Mouse (Mus musculus) splenic B cell, adult 2 months (primary cell): Measurements from ENCODE around the gene Ddx21.
"Not testable (repeated sequence)": the region's sequence is repeated elsewhere in the genome, so short reads cannot be mapped to it uniquely, and the experiment has no call there.

Experiments
- DNase-seq: peaks from one replicate; pipeline ENCODE4 v3.0.0-alpha.2; 2011; ENCODE audit warnings: low read depth, low spot score
- H3K27me3 ChIP-seq: 2 replicates; pipeline ENCODE4 v1.6.1; 2012; ENCODE audit warnings: mild to moderate bottlenecking, low read length, moderate library complexity, mixed read lengths; ENCODE audit not compliant: control insufficient read depth, poor library complexity, insufficient read depth, severe bottlenecking
- H3K36me3 ChIP-seq: 2 replicates; pipeline ENCODE4 v1.6.1; 2012; ENCODE audit warnings: mild to moderate bottlenecking, low read length, moderate library complexity, mixed read lengths; ENCODE audit not compliant: control insufficient read depth, poor library complexity, insufficient read depth, severe bottlenecking

Gene Ddx21

DNA sequence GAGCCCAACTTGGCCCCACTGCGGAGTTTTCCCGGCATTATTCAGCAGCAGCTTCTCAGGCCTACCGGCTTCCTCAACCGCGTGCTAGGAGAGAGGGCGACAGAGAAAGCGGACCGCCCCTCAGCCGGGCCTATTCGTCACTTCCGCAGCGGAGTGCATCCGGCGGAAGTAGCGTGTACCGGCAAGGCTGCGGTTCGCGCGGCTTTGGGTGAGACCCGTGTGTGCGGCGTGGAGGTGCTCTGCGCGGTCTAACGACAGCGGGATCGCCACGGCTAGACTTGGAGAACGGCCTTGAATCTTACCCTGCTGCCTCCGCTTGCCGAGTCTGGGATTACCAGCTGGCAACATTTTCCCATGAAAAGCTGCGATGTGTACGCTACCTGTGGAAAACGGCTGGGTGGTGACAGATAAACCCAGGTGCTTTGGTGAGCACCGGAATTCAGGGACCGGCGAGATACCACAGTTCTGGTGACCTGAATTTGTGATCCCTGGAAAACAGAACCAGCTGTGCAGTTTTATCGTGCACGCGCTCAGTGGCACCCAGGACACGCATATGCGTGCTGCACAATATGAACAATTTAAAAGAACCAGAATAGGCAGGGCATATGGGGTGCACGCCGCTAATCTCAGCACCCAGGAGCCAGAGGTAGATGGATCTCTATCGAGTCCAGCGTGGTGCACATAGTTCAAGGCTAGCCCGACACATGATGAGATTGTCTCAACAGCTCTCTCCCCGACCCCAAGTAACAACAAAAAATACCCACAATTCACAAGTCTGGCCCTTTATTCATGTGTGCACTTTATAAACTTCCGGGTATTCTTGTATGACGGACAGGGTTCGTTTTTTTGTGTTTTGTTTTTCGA is at the start of gene Ddx21:
Ddx21 (minus strand) TSS at position 105 of the 864 bp plus-strand sequence.
- no peaks in the 10 kb centered on the region for H3K27me3 ChIP-seq
- peak; percentile 93 for DNase-seq
- H3K36me3 ChIP-seq = peaks cover 10% of the 10 kb centered on the region; the same call in 1 of the 2 replicates

DNA sequence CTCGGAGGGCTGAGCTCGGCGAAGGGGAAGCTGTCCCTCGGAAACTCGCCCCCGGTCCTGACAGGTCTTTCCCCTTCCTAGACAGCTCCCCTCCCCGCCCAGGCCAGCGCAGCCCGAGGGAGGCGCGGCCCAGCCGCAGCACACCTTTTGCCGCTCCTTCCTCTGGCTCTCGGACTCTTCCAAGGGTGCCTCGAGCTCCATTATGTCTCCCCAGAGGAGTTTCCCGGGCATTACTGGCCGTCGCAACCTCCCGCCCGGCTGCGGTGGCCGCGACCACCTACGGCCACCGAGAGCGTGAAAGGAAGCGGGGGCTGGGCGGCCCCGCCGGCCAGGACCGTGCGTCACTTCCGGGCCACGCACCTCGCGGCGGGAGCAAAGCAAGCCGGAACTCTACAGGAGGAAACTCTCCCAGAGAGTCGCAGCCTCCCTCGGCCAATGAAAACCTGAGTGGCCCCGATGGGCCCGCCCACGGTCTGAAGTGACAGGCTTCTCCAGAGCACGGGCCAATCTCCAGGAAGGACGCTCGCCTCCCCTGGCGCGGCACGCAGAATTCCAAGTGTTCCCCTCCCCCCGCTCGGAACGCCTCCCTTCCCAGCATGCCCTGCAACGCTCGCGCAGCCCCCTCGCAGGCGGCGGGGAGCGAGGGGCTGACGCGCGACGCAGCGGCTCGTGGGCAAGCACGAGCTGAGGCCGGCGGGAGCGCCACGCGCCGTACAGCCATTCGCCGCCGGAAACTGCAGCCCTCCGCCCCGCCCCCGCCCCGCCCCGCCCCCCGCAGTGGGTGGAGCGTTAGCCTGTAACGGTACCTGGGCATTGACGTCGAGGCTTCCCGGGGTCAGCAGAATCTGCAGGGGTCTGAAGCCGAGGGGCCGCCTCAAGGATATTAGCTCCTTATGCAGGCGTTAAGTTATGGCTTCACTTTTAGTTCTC is 49.1 kb upstream of the Ddx21 start, which contains the start of gene Ddx50:
Ddx50 (minus strand) TSS at position 338 of the 930 bp plus-strand sequence.
- DNase-seq = peak; percentile 97
- Histone ChIP-seq H3K36me3 (peaks cover 3% of the 10 kb centered on the region; the same call in 1 of the 2 replicates), H3K27me3 (no peaks in the 10 kb centered on the region)

DNA sequence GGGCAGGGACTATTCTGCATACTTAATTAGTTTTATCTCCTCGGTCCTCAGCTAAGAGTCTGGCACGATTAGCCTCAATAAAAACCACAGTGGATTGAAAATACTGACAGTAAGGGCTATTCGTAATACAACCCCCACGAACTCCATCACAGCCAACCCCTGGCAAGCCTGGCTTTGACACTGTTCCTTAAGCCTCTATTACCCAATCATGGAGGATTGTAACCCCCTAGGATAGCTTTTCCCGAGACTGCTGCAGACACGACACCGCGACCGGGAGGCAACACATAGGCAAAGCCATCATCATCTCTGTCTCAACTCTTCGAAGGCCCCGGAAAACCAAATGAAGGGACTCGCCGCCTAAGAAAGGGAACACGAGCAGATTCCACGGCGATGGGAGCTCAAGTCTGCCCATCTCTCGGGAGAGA is 48.3 kb upstream of the Ddx21 start:
- no peak for DNase-seq
- Histone ChIP-seq H3K27me3 (no peaks in the 10 kb centered on the region), H3K36me3 (peaks cover 4% of the 10 kb centered on the region; the same call in 1 of the 2 replicates)

DNA sequence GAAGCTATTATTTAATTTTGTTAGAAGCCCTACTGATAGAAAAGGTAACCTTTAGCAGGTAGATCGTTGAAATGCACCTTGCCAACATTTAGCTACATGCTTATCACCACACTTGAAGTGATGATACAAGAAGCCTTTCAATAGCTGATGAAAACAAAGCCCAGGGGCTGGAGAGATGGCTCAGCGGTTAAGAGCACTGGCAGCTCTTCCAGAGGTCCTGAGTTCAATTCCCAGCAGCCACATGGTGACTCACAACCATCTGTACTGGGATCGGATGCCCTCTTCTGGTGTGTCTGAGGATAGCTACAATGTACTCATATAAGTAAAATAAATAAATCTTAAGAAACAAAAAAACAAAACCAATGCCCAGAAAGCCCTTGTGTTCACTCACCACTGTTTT is 2.1 kb upstream of the Ddx21 start:
- H3K36me3 ChIP-seq = no peaks in the 10 kb centered on the region
- H3K27me3 ChIP-seq = no peaks in the 10 kb centered on the region
- no peak for DNase-seq

DNA sequence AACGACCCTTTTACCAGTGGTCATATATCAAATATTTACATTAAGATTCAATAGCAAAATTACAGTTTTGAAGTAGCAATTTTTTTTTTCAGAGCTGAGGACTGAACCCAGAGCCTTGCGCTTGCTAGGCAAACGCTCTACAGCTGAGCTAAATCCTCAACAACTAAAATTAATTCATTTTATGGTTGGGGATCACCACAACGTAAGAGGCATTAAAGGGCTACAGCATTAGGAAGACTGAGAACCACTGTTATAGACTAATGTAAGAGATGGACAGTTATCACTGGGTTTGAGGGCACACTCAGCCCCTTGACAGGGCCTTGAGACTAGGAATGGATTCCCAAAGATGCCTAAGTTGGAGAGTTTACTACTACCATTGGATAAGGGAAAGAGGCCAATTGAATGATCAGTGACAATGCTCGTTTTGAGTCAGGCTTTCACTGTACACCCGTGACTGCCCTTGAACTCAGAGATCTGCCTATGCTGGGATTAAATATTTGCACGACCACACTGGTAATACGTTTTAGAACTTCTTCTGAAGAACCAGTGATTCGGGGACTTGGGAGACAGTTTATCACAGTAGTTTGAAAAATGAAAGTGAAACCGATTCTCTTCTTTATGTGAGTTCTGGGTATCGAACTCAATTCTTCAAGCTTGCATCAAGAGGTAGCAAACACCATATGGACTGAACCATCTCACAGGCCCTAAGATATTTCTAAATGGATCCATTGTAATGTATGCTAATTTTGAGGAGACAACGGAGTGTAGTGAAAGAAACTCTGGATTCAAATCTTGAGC is 1.4 kb upstream of the Ddx21 start:
- Histone ChIP-seq H3K36me3 (0 out of 2 replicates have a peak, but pooled peaks cover 1% of the 10 kb centered on the region), H3K27me3 (no peaks in the 10 kb centered on the region)
- DNase-seq = no peak

DNA sequence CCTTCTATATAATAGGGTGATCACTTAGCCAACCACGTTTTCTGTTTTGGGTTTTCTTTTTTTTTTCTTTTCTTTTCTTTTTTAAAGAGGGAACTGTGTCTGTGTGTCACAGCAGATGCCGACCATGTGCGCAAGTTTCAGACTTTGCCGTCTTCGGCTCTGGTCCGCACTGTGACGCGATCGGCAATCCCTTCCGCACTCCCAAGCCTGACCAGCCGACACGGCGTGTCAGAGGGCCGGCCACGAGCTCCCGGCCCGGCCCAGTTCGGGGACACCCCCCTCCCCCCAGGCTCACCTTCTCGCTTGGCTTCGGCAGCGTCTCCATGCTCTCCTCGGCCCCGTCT is 276 bp downstream of the Ddx21 start:
- Histone ChIP-seq H3K27me3 (no peaks in the 10 kb centered on the region), H3K36me3 (peaks cover 10% of the 10 kb centered on the region; the same call in 1 of the 2 replicates)
- DNase-seq = no peak

DNA sequence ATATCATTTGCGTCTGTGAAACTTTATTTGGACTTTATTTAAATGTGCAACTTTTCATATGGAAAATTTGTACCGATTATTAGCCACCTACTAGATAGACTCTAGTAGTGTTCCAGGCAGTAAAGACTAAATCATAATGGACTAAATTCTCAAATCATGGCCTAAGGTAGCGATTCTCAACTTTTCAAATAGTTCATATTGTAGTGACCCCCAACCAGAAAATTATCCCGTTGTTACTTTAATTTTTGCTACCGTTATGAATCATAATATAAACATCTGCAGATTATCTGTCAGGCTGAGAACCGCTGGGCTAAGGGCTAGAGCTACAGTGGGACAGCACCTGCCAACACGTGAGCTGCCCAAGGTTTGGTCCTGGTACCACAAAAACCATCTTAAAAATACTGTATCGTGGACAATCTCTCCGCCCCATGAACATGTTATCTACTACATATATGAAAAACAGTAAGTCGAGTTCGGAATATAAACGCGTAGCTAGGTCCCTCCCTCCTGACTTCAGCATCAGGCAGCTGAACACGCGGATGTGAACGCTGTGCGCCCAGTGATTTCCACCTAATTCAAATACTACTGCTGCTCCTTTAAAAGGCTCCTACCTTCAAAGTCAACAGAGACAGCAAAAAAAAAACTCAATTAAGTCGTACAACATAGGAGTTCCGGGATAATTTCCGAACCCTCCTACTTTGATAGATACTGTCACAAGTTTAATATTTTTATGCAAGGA is 859 bp downstream of the Ddx21 start:
- peak; percentile 41 for DNase-seq
- Histone ChIP-seq H3K36me3 (peaks cover 10% of the 10 kb centered on the region; the same call in 1 of the 2 replicates), H3K27me3 (no peaks in the 10 kb centered on the region)

DNA sequence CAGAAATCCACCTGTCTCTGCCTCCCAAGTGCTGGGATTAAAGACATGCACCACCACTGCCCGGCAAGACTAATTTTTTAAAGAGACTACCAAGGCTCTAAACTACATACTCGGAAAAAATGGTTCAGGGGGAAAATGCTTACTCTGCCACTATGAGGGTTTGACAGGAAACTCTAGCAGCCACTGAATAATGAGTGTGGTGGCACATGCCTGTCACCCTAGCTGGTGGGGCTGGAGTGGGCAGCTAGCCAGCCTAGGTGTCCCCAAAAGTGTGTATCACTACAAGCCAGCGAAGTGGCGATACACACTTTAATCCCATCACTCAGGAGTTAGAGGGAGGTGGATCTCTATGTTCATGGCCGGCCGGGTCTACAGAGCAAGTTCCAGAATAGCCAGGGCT is 2.0 kb downstream of the Ddx21 start:
- Histone ChIP-seq H3K27me3 (no peaks in the 10 kb centered on the region), H3K36me3 (peaks cover 10% of the 10 kb centered on the region; the same call in 1 of the 2 replicates)
- no peak for DNase-seq

DNA sequence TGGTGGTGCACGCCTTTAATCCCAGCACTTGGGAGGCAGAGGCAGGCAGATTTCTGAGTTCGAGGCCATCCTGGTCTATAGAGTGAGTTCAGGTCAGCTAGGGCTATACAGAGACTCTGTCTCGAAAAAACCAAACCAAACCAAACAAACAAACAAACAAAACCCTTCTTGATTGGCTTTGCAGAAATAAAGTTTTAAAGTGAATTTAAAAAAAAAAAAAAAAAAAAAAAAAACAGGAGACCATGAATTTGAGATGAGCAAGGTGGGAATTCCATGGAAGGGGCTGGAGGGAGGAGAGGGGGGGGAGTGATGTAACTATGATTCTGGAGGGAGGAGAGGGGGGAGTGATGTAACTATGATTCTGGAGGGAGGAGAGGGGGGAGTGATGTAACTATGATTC is 2.8 kb downstream of the Ddx21 start:
- DNase-seq, H3K27me3 ChIP-seq: not testable (repeated sequence)
- H3K36me3 ChIP-seq = peaks cover 10% of the 10 kb centered on the region

DNA sequence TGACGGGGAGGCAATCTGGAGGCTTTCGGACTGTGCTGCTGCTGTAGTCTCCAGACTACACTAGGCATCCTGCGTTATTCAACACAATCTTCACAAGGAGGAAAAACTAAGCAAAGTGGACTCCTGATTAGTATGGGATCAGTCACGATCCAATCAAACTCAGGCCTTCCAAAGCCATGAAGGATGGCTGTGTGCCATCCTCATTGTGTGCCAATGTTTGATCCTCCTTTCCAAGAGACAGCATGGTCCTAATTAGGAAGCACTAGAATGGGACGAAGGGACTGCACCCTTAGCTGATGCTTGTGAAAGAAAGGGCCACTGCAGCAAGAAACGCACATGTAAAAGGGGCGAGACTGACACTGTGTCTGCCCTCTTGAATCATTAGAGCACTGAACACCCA is 9.6 kb downstream of the Ddx21 start:
- Histone ChIP-seq H3K27me3 (no peaks in the 10 kb centered on the region), H3K36me3 (peaks cover 31% of the 10 kb centered on the region)
- no peak for DNase-seq

DNA sequence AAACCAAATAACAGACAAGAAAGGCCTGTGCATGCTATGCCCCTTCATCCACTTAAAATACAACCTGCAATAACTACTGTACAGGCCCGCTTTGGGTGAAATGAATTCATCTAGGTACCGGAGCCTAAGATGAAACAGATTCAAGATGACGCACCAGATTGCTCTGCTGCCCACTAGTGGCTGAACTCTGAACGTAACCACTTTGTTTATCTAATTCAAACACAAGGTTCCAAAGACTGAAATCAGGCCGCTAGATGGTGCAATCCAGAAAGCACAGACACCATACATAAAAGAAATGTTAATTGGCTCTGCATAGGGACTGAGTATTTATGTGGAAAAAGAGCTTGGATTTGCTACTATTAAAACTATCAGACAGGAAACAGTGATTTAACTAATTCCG is 11.9 kb downstream of the Ddx21 start:
- Histone ChIP-seq H3K36me3 (peaks cover 37% of the 10 kb centered on the region), H3K27me3 (no peaks in the 10 kb centered on the region)
- DNase-seq = peak; percentile 95

DNA sequence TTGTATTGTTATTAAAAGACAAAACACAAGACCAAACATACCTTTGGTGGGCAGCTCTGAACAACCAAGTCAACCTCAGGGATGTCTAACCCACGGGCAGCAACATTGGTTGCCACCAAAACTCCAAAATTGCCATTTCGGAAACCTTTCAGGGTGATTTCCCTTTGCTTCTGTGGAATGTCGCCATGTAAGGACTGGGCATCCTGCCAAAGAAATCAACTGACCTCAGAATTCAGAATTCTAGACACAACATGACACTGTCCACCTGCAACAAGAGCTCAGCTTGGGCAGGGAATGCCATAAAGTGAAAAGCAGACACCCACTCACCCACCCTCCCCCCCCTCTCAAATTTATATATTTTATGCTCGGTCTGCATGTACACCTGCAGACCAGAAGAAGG is 13.5 kb downstream of the Ddx21 start:
- peaks cover 36% of the 10 kb centered on the region for H3K36me3 ChIP-seq
- no peak for DNase-seq
- no peaks in the 10 kb centered on the region for H3K27me3 ChIP-seq

DNA sequence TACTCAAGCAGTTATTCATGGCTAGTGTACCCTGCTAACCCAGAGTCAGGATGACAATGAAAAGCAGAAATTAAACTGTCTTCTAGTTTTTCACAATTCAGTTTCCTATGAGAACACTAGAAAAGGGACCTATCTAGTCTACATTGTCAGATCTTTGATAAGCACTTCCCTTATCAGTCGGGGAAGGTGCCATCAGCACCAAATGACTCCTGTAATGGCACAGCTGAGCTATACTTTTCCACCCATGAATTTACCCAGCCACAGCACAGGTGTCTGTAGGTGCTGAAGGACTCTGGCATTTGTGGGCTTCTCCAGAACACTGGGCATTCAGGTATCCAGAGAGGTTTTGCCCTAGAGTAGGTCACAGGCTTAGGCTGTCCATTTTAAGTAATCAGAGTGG is 18.8 kb downstream of the Ddx21 start:
- no peak for DNase-seq
- Histone ChIP-seq H3K36me3 (peaks cover 23% of the 10 kb centered on the region), H3K27me3 (no peaks in the 10 kb centered on the region)

DNA sequence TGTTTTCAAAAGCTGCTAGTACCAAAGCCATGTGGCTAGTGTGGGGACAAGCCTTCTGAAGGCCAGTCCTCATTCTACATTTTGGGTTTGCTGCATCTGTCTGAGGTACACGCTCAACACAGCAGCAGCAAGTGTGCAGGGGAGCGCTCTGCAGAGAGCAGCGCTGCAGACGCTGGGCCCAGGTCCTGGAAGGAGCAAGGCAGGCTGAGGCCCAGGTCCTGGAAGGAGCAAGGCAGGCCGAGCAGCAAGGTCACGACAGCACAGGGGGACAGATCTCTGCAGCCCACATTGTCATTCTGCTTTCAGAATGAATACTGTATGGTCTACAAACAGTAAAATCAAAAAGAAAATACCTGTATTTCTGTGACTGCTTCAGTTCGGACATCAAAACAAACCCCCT is 19.4 kb downstream of the Ddx21 start:
- DNase-seq = no peak
- Histone ChIP-seq H3K27me3 (no peaks in the 10 kb centered on the region), H3K36me3 (peaks cover 18% of the 10 kb centered on the region)
